Mouse (Mus musculus) urinary bladder, postnatal 4 days (tissue): ENCODE measurements at regions not wholly inside any gene's neighbourhood (a gene's known extent, or its start where the extent isn't known, plus 50 kb on each side); places are given as distances from the start of the nearest gene placed in this dataset.

Experiments used
- DNase-seq, 2 experiments: peaks; one replicate each; pipeline ENCODE4 v3.0.0; 2021 to 2022; ENCODE audit warnings: low spot score in 2 of 2

GRCm38 (mm10) chrX:99593872-99594487 is 122.9 kb upstream of the Pja1 start:
- DNase-seq, result no peak

- no peak for DNase-seq
These were observed 121.9 kb upstream of the Pja1 start for GRCm38 (mm10) chrX:99592980-99593379.

DNA sequence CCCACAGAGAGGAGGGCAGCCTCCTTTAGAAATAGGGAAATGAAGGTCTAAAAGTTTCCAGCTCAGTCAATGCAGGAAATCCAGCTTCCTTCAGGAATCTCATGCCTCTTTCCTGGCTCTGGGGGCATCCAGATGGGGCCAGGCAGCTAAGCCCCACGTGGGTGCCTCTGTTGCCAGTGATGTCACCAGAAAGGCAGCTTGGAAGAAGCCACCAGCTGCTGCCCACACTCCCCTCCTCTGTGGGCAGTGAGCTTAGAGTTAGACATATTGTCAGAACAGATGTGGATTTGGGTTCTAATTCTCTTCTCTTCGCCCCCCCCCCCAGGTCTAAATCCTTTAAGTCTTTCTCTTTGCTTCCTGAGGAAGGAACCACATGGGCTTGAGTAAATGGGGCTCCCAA is 116.2 kb upstream of the Pja1 start:
- DNase-seq, result no peak

DNA sequence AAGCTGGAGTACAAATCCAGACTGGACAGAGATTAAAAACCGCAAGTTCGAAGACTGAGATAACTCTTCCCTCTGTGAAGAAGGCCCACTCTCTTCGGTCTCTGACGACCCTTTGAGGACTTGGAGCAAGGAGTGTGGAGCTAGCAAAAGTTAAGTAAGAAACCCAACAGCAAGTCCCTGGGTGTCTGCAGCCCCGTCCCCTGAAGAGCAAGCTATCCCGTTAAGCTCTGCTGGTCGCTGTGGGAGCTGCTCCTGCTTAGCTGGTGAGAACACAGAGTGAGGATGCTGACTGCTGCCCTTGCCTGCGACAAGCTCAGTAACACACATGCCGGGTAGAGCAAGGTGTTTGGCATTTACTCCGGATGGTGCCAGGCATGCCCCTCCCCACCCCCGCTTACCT is 115.2 kb upstream of the Pja1 start:
- no peak for DNase-seq

GRCm38 (mm10) chrX:99585703-99586102 is 114.6 kb upstream of the Pja1 start:
- no peak for DNase-seq

- no peak for DNase-seq
These were observed 111.5 kb upstream of the Pja1 start for GRCm38 (mm10) chrX:99582611-99583010.

DNA sequence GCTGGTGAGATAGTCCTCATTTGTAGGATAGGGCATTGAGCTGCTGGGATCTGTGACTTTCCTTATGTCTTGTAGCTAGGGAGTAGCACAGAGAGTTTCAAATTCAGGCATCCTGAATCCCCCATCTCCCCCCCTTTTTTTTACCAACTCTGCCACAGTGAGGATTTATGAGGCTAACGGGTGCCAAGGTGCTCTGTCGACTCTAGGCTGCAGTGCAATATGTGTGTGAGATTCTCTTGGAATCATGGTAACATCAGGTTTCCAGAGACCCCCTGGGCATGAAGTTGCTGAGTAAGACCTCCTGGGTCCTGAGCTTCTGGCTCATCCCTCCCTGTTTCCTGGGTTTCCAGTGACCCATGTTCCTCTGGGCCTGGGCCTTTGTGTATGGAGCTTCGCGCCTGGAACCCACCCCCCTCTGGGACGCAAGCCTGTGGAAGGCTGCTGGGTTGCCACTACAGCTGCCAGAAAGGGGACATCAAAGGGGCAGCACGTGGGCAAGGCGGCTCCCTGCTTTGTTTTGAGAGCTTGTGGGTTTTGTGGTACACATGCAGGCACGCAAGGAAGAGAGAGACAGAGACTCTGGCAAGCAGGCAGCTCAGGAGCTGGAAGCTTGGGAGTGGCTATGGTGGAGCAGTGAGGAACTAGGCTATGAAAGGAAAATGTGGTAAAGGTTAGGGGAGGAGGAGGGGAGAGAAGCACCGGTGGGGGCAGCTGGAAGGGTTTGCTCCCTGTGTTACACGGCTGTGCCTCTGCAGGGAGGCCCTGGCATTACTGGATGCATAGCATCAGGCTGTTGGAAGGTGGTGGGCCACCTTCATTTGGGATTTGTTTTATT is 110.8 kb upstream of the Pja1 start:
- DNase-seq, result no peak

GRCm38 (mm10) chrX:99579206-99579605 is 108.1 kb upstream of the Pja1 start:
- no peak for DNase-seq

DNA sequence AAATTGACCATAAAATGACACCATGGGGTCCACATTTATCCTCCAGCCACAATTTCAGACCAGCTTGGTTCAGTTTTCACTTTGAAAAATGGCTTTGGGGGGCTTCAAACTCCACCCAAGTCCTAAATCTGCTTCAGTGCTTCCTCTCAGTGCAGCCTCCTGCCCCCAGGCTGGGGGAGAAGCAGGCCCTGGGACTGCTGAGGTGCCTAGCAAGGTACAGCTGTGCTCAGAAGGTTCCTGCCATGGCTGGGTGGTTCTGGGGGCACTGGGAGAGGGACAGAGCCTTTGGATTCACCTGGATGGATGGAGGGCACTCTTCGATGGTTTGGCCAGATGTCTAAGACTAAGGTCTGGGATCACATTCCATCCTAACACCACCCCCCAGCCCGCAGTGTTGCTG is 107.7 kb upstream of the Pja1 start:
- no peak for DNase-seq

DNA sequence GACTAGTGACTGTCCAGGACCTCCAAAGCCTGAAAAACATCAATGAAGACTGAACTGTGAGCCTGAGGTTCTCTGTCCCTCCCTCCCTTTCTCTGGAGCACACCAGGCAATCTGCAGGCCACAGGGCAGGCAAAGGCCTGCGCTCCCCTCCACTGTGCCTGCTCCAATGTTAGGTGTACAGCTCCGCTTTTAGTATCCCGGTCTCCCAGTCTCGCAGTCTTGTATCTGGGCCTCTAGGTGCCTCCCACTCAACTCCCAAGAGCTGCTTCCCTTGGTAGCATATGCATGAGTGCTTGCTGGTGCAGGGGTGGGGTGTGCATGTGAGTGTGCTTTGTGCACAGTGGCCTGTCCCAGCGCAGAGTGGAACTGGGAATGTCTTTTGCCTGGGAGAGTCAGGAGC is 104.0 kb upstream of the Pja1 start:
- no peak for DNase-seq

- peak; percentile 32 to 67 for DNase-seq
These were observed 103.5 kb upstream of the Pja1 start for GRCm38 (mm10) chrX:99574441-99575103.

- no peak for DNase-seq
These were observed 99.1 kb upstream of the Pja1 start for GRCm38 (mm10) chrX:99570161-99570560.

DNA sequence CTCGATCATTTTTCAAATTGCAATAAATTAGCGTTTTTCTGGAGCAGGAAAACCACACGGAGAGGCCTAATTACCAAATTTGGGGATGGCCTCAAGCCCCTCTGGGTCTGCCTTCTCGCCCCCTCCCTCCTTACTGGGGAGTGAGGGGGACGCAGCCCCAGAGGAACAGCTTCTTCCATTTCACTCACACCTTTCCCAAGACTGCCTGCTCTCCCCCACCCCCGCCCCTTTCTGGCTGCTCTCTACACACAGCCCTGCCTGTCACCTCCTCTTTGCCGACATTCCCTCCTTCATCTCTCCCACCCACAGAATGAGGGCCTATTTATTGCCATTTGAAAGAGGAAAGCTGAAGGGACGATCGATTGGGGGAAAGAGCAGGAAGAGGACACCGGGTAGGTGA is 97.2 kb upstream of the Pja1 start:
- no peak for DNase-seq

DNA sequence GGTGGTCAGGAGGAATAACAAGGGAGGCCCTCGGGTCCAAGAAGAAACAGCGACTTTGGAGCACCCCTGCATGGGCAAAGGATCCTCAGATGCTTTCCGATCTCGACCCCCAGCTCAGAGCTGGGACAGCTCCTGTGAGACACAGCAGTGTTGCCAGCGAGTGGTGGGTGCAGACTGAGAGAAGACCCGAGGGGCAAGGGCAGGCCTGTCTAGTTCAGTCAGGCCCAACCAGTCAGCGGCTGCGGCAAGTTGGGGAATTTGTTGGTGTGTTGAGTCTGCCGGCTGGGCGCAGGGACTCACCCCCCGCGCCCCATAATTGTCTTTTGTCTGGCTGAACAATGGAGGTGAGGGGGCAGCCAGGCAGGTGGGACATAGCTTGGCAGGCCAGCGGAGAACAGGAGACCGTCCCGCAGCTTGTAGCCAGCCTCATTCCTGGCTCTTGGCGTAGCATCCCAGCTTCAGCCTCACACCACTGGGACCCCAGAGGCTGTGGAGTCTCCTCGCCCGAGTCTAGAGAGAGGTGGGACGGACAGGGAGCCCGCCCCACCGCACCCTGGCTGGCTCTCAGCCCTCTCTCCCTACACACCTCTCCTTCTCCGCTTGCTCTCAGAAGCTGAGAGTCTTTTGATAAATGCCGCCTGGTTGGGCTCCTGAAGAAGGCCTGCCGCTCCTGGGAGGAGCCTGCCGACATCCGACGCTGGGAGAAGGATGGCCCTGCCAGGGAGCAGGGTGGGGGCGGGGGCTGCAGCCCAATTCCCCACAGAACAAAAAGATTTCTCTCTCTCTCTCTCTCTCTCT is 96.5 kb upstream of the Pja1 start:
- DNase-seq, result peak in 1 of 2 experiments; percentile 24

GRCm38 (mm10) chrX:99561995-99562394 is 90.9 kb upstream of the Pja1 start:
- no peak for DNase-seq

DNA sequence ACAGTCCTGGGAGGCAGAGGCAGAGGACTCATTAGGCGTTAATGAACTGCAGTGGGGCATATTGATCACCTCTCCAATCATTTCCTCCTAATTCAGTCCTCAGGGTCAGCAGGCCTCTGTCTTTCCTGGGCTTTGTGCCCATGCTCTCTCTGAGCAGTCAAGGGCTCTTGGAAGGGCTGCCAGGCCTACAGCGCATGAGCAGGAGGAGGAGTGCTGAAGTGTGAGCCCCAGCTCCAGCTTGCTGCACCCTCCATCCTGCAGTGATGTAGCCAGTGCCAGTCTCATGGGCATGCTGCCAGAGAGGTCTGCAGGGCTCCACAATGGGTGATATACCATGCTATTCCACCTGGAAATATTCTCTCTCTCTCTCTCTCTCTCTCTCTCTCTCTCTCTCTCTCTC is 89.6 kb upstream of the Pja1 start:
- DNase-seq, result no peak

- DNase-seq, result no peak
These were observed 85.8 kb upstream of the Pja1 start for GRCm38 (mm10) chrX:99556876-99557354.

DNA sequence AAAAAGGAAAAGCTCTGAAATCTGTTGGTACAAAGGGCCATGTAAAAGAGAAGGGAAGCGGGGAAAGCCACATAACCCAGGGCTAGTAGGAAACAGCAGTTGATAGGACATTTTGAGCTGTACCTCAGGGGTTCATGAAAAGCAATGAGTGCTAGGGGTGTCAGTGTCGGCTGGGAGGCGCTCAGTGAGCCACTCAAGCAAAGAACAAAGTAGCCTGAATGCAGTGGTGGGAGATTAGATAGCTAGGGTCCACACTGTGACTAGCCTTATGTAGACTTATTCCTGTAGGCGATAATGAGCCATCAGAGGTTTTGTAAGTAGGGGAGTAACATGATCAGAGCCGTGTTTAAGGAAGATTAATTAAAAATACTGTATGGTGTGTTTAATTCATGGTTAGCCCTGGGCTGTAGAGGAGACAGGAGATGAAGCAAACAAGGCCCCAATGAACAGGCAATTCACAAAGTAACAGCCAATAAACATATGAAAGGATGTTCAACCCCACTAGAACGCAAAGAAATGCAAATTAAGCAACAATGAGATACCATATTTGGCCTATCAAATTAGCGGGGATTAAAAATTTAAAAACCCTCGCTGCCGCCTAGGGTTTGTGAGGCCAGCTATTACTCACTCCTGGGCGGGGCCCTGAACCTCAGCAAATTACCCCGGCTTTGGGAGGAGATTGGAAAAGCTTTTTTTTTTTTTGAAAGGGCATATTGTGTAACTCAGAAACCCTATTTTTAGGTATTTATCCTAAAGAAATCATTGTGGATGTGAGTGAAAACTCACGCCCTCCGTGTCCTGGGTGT is 85.1 kb upstream of the Pja1 start:
- no peak for DNase-seq

DNA sequence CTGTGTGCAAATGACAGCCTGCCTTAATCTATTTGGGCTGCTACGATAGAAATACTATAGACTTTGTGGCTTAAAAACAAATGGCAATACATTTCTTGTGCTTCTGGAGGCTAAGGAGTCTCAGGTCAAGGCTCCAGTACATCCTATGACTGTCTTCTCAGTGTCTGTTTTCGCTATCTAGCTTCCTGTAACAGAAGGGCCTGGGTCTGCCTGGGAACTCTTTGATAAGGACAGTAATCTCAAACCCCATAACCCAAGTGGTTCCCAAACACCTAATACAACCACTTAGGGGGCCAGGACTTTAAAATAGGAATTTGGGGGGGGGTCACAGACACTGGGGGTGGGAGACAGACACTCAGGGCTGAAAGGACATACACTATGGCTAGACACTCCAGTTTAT is 81.7 kb upstream of the Pja1 start:
- no peak for DNase-seq

GRCm38 (mm10) chrX:99550057-99550760 is 79.1 kb upstream of the Pja1 start:
- DNase-seq, result no peak
